Mouse (Mus musculus) R1 (cell line): ENCODE measurements around the gene Ern2.

Source experiments
- DNase-seq: peaks from one replicate; pipeline ENCODE4 v3.0.0-alpha.2; 2018; ENCODE audit warnings: low read depth, low spot score

Gene Ern2

DNA sequence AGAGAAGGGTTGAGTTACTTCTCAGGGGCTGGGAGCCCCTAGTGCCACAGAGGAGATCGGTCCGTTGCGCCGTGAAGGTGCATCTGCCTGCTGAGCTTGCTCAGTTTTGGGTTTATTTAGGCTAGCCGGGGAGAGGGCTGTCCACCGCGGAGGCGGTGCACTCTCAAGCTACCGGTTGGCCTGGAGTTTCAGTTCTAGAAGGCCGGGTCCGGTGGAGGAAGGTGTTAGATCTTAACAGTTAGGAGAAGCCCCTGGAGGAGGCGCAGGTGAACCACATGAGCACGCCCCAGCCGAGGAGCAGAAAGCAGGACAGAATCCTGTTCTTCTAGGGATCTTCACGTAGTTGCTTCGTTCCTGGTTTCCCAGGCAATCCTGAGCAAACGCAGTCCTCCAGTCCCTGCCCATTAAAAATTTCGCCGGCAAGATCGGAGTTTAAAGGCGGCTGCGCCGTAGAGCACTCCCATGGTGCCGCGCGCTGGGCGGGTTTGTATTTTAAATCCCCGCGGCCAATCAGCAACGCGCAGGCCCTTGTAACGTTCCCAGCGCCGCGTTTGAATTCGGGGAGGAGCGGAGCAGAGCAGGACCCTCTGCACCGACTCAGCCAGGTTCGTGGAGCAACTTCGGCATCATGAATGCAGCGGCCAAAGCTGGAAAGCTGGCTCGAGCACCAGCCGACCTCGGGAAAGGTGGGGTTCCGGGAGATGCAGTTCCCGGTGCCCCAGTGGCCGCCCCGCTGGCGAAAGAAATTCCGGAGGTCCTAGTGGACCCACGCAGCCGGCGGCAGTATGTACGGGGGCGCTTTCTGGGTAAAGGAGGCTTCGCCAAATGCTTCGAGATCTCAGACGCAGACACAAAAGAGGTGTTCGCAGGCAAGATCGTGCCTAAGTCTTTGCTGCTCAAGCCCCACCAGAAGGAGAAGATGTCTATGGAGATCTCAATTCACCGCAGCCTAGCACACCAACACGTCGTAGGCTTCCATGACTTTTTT, 26.8 kb downstream of the Ern2 start, which contains the start of gene Plk1:
TSS of gene Plk1 (plus strand) at position 525 of the 988 bp plus-strand sequence.
- DNase-seq = peak; percentile 95

DNA sequence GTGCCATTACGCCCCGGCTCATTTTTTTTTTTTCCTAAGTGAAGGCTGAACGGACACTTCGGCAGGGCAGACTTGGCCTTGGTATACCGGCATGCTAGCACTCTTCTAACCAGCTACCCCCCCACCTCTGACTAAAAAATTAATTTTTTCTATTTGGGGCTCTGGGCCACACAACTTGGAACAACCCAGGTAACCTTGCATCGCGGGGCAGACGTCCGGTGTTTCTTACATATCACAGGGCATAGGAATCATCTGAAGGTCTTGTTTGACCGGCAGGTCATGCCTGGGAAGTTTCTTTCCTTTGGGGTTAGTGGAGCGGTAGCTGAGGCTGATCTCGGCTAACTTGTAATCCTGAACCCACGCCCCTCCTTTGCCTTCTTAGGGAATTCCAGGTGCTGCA, 27.5 kb downstream of the Ern2 start:
- DNase-seq = no peak

DNA sequence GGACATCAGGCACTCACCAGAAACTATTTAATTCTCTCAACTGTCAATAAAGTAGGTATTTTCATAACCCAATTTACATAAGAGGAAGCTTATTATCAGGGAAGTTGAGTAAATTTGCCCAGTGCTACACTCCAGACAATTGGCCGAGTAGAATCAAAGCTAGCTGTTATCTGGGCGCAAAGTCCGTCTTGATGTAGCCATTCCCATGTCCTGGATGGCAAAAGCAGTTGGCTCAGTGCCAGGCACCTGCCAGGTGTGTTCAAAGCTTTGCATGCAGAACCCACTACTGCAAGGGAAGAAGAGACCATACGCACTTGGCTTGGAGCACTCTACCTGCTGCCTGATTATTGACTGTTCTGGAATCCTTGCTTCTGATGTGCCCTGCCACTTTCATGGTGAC, 33.5 kb downstream of the Ern2 start:
- no peak for DNase-seq

DNA sequence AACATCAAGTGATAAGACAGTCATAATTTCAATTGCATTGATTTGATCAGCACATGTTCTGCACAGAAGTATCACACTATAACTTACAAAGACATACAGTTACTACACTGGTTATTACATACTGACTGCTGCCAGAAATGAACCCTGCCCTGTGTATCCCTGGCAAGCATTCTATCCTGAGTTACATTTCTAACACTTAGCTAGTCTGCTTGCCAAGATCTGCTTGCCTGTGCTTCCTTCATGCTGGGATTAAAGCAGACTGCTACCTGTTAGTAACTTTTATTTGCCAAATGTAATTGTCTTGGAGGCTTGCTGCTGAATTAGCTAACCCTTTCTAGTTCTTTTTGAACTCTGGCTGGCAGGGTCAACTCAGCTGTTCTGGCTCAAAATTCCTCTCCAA, 45.0 kb downstream of the Ern2 start:
- DNase-seq = no peak

DNA sequence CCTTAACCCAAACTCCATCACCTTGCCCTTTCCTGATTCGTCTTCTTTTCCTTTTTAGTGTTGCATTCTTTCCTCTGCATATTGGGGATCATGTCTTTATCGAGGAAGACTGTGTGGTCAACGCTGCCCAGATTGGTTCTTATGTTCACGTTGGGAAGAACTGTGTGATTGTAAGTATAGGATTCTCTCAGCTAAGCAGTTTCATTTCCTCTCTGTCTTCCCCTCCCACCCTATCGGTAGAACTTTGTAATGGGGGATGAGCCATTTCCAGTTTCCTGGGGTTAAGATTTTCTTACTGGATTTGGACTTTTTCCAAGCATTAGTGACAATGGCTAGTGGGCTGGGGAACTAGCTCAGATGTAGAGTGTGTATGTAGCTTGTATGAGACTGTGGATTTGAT, 47.8 kb downstream of the Ern2 start:
- no peak for DNase-seq

DNA sequence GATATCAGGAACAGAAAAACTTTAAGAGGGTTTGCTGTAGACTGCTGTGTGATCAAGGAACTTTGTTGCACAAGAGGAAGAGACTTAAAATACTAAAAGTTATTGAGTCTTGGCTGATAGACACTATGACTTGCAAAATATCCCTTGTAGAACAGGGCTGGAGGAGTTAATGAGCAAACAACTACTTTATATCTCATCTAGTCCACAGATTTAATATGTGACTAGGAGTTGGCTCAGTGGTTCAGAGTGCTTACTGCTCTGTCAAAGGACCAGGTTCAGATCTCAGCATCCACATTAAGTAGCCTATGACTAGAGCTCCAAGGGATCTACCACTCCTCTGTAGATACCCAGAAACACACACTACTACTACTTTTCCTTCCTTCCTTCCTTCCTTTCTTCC, 48.9 kb downstream of the Ern2 start:
- DNase-seq = no peak

DNA sequence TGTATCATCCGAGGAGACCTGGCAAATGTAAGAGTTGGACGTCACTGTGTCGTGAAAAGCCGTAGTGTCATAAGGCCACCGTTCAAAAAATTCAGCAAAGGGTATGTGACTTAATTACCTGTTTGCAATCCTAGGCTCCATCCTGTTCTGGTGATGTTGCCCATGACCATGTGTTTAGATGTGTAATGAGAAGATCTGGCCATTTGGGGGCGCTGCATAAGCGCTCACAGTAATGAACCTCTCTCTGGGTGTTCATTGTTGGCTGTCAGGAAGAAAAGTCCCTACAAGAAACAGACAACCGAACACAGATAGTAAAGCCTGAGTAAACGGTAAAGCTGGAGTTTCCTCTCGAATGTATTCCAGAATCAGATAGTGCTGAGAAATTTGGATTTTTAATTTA, 50.9 kb downstream of the Ern2 start:
- peak; percentile 76 for DNase-seq

DNA sequence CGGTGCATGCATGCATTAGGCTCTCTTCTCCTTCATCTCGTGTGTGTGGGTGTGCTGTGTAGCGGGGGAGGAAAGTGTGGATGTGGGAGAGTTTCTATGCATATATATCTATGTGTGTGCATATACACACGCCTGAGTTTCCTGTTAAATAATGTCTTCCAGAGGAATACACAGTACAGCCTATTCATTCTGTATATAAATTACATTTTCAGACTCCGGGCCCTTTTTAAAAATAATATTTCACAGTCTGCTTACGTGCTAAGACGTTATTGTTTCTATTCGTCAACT, 52.7 kb downstream of the Ern2 start:
- DNase-seq = no peak

DNA sequence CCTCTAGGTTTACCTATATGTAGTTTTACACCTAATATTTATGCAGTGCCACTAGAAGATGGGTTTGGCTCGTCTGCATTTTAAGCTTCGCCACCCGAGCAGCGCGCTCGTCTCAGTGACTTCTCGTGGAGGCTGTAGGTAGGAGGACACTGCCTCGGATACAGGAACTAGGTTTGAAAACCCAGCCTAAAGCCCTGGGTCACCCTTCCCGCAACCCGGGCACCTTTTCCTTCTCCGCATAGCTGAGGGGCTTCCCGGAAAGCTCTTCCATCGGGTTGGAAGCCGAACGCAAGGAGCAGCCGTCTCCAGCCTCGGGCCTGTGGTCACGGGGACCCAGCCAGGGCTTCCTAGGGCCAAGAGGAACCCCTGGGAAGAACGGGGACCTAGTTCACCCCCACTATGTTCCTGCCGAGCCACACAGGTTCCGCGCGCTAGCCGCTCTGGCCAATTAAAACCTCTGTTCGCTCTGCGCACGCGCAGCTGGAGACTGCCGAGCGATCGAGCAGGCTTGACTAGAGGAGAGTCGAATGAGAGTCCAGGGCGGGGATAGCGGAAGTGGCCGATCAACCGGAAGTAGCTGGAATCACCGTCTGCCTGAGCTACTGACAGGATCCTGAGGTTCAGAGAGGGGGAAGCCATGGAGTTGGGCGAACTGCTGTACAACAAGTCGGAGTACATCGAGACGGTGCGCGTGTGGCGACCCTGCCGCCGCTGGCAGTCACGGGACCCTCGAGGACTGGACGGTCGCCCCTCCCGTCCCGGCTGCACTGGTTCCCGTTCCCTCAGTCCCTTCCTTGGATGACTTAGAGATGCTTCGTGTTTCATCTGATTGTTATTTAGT, 53.3 kb downstream of the Ern2 start, which contains the start of the genes Palb2 and Dctn5:
TSS of gene Palb2 (minus strand) at position 489 of the 841 bp plus-strand sequence.
TSS of gene Dctn5 (plus strand) at position 545 of the 841 bp plus-strand sequence.
- peak; percentile 98 for DNase-seq

DNA sequence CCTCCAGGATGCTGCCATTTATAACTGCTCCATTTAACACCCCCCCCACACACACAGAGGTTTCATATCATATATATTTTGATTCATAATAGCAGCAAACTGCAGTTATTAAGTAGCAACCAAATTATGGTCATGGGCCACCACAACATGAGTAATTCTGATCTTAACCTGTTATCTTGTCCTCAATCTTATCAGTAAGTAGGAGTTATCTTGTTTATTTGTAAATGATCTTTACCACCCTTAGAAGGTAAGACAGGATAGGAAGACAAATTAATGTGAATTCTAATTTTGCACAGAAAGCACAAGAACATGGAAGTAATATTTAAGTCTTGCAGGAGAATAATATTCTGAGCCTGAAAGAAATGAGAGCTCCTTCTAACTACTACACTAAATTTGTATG, 54.2 kb downstream of the Ern2 start:
- DNase-seq = no peak

DNA sequence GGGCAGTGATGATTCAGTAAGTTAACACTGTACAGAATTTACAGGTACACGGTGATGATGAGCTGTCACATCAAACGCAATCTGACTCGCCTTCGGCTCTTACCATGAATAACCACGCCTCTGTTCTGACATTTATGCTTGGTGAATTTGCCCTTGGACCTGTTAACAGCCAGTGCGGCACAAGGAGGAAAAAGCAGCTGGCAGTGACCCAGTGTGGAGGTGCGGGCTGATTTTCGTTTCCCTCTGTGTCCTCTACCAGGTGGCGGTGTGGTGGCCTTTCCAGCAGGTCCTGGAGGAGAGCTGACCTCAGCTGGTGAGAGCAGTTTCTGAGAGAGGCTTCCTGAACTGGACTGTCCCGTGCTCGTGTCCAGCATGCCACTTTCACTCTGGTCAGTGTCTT, 59.1 kb downstream of the Ern2 start:
- DNase-seq = no peak

DNA sequence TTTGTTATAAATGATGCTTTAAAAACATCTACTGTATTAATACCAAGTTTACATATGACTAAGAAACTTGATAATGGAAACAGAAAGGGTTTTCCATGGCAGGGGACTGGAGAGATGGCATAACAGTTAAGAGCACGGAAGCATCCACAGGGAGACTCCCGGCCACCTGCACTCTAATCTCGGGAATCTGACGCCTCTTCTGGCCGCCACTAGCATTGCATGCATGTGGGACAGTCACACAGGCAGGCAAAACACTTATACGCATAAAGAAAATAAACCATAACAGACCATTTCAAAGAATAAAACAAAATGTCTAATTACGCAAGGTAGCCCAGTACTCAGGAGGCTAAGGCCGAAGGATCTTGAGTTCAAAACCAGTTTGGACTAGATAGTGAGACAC, 60.4 kb downstream of the Ern2 start:
- peak; percentile 52 for DNase-seq

DNA sequence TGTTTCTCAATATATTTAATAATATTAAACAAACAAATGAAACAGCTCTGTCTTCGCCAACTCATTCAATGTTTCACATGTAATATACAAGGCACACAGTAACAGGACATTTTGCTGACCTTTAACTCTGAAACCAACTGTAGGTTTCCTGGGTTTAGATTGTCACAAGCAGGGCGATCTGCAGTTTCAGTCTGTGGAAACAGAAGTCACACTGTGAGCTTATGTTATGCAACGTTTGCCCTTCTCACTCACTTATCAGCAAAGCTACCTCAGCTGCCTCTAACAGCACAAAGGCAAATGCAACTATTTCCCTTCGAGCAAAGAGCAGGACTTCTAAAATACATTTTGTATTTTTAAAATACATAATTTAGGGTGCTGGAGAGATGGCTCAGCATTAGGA, 62.5 kb downstream of the Ern2 start:
- DNase-seq = no peak
